Mouse (Mus musculus) cerebellum, adult 2 months (tissue): ENCODE data around the gene Tnr. TPM values are rescaled to one million over a fixed set of nuclear protein-coding genes. Genes with fewer than 3 reads are reported as not detected.

ENCODE experiments used
- DNase-seq, 2 experiments: peaks; one replicate each; pipeline ENCODE4 v3.0.0; 2021
- H3K27ac ChIP-seq: fragments of 200-500 bp; 2 replicates; pipeline ENCODE4 v1.5.1; 2012; ENCODE audit warnings: low read length, control low read depth, inconsistent platforms; ENCODE audit not compliant: insufficient read depth
- H3K27me3 ChIP-seq: fragments of 200-500 bp; 2 replicates; pipeline ENCODE4 v1.6.1; 2012; ENCODE audit warnings: inconsistent platforms, mild to moderate bottlenecking, low read length, moderate library complexity; ENCODE audit not compliant: control insufficient read depth, insufficient read depth
- H3K4me1 ChIP-seq: fragments of 200-500 bp; 2 replicates; pipeline ENCODE4 v1.6.1; 2011; ENCODE audit warnings: low read length; ENCODE audit not compliant: control insufficient read depth, insufficient read depth
- H3K4me3 ChIP-seq: fragments of 200-500 bp; replicated peaks from 2 replicates; pipeline ENCODE3; 2011; ENCODE audit warnings: mild to moderate bottlenecking, low read depth, low read length, control low read depth; ENCODE audit not compliant: insufficient read depth
- CTCF ChIP-seq: fragments of 200-500 bp; IDR thresholded peaks from 2 replicates; pipeline ENCODE4 v1.5.1; 2011; ENCODE audit warnings: low read depth, mild to moderate bottlenecking, control low read depth, low read length, moderate library complexity, borderline replicate concordance; ENCODE audit not compliant: insufficient read depth
- POLR2A ChIP-seq: fragments of 200-500 bp; IDR thresholded peaks from 2 replicates; pipeline ENCODE4 v1.6.1; 2011; ENCODE audit warnings: low read length, control low read depth, borderline replicate concordance; ENCODE audit not compliant: insufficient read depth
- WGBS: fragments of 180-500 bp; shearing (Covaris S2); methylation state at CpG from one replicate; pipeline ENCODE4 v1.1.7; 2018; 5-methylcytosine and 5-hydroxymethylcytosine counted together
- polyA plus RNA-seq: library from polyadenylated mRNA; depleted of rRNA; stranded (reverse); fragments of >200 nt; gene quantifications from 2 replicates; pipeline ENCODE4 v1.2.3, GENCODE M21; 2012

The Tnr gene
- polyA plus RNA-seq, 1 experiment: 22.7 TPM

DNA sequence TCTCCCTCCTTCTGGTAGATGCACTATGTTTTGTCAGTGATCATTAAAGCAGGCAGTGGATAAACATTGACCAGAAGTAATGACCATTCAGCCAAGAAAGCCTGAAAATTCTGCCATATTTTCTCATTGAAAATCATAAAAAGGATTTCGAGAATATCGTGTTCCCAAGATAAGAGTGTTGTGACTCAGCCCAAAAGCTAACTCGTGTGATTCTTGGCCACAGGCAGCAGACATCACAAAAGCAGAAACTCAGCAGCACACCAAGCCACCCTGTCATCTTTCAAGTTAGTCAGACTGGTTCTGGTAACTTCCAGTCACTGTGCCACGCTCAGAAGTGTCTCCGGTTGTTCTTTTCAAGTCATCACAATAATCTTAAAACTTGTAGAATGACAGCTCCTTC, 367.0 kb downstream of the Tnr start:
- TF ChIP-seq POLR2A (no peak), CTCF (no peak)
- no peak overlapping the region for H3K4me3 ChIP-seq
- WGBS: 84% methylated on average over 5 of the region's 5 CpGs
- H3K4me1 ChIP-seq: no peaks in the 10 kb centered on the region; the same call in 1 of the 2 replicates
- H3K27ac ChIP-seq: no peak overlapping the region
- no peak for DNase-seq
- no peaks in the 10 kb centered on the region for H3K27me3 ChIP-seq

DNA sequence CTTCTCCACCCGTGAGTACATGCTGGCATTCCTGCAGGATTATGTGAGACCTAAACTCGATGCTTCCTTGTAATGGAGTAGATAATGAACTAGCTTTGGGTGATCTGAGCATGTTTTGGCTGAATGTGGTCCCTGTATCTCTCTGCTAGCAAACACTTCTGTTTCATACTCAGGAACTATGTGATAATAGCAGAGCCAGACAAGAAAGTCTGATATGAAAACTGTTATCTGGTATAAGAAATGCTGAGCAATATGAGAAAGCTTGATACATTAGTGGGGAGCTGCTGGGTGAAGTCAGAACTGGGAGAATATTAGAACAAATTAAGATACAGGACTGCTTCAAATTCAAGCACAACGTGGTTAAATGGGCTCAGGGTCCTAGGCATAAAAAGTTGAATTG, 371.5 kb downstream of the Tnr start:
- DNase-seq: no peak
- 65% methylated on average over 3 of the region's 3 CpGs for WGBS
- no peaks in the 10 kb centered on the region for H3K27me3 ChIP-seq
- no peak for TF ChIP-seq POLR2A
- no peak overlapping the region for H3K27ac ChIP-seq
- no peak overlapping the region for H3K4me3 ChIP-seq
- H3K4me1 ChIP-seq: no peaks in the 10 kb centered on the region

DNA sequence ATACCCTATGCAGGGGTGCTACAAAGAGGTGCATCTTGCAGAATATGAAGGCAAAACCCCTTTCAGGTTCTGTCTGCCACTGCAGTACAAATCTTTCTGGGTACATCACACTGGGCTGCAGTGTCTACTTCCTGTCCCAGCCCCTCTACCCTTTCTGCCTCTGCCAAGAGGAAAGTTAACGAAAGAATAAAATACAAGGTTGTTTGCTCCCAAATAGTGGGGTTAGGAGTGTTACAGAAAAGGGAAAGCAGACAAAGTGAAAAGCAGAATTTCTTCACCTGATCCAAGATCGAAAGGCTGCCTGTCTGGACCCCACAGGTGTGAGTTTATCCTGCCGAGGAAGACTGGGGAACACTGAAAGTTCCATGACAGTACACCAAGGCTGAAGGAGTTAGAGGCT, 376.4 kb downstream of the Tnr start:
- 85% methylated on average over 3 of the region's 3 CpGs for WGBS
- Histone ChIP-seq H3K27me3 (no peaks in the 10 kb centered on the region), H3K4me3 (no peak overlapping the region), H3K27ac (no peak overlapping the region), H3K4me1 (no peaks in the 10 kb centered on the region)
- DNase-seq: no peak
- TF ChIP-seq POLR2A (no peak), CTCF (no peak)

DNA sequence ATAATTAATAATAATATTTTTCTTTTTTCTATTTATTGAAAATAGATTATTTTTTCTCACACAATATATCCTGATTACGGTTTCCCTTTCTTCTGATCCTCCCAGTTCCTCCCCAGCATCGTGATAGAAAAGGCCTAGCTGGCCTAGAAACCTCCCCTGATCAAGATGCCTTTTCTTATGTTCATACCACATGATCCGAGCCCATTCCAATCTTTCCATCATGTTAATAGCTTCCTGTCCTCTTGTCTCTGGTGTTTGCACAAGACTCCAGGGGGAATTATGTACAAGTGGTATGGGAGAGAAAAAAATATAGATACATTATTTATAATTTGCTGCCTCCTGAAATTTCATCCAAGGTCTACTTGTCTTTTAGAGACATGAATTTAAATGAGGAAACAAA, 377.1 kb downstream of the Tnr start:
- no peak for DNase-seq
- no peak overlapping the region for H3K4me3 ChIP-seq
- TF ChIP-seq POLR2A: no peak
- no peaks in the 10 kb centered on the region for H3K4me1 ChIP-seq
- H3K27me3 ChIP-seq: no peaks in the 10 kb centered on the region
- WGBS: 65% methylated on average over 3 of the region's 3 CpGs
- no peak overlapping the region for H3K27ac ChIP-seq

DNA sequence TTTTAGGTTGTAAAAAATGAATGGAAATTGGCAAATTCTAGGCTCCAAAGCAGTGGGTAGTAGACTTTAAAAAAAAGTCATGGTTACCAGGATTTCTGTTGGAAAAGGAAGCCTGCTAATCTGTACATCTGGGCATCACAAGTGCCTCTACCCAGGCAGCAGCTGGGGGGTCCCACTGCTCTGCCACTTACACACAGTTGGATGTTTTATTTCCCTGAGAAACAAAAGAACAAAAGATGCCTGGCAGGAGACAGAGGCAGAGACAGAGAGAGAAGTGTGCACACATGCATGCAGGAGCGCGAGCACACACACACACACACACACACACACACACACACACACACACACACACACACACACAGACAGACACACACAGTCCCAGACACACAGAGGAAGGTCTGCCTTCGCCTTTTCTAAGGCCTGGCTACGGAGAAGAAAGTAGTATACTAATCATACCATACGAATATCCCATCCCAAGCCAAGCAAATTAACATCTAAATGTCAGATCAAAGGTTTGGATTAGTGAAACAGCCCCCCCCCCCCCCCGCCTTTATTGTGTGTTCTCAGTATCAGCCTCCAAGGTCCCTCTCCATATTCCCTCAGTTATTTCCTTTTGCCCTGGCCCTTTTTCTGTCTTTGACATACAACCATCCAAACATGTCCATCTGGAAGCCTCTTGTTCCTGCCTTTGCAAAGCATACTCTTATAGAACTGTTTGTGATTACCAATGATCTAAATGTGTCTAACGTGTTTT, 378.0 kb downstream of the Tnr start:
- 54% methylated on average over 7 of the region's 7 CpGs for WGBS
- no peak overlapping the region for H3K27ac ChIP-seq

DNA sequence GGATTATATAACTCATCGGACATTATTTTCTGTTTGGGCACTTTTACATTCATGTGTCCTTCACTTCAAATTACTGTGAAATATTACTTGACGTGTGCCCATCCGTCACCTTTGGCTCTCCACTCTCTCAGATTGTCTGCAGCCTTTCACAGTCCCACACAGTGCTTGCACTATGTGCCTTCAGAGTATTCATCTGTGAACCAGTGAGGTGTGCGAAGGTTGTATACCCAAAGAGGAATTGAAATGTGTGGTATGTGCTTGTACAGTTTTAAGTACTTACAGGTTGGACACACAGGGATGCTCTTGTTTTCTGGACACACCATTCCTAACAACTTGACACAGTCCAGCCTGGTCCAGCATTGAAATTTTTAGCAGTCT, 378.5 kb downstream of the Tnr start:
- Histone ChIP-seq H3K4me1 (no peaks in the 10 kb centered on the region), H3K27me3 (no peaks in the 10 kb centered on the region), H3K27ac (no peak overlapping the region), H3K4me3 (no peak overlapping the region)
- 85% methylated on average over 4 of the region's 4 CpGs for WGBS
- DNase-seq: no peak
- TF ChIP-seq CTCF (no peak), POLR2A (no peak)

More for the DNA sequence above, 378.0 kb downstream of the Tnr start:
- no peak for DNase-seq
- TF ChIP-seq POLR2A: no peak
- no peak for TF ChIP-seq CTCF
- H3K4me3 ChIP-seq: no peak overlapping the region
- H3K27me3 ChIP-seq: no peaks in the 10 kb centered on the region
- no peaks in the 10 kb centered on the region for H3K4me1 ChIP-seq

DNA sequence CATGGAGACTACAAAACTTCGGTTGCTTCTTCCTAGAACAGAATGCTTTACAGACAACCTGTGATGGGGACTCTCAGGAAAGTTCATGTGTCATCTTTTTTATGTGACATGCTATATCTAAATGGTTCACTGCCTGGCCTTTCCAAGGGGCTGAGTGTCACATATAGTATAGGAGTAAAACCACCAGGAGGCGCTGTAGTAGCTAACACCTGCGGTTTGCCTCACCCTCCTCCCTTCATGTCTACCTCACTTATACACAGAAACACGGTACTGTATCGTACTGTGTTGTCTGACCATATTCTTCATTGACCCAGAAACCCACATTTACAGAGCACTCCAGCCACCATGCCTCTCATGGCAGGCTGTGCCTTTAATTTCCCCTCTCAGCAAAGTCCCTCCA, 387.4 kb downstream of the Tnr start:
- 56% methylated on average over 5 of the region's 5 CpGs for WGBS
- Histone ChIP-seq H3K4me3 (no peak overlapping the region), H3K27me3 (no peaks in the 10 kb centered on the region), H3K27ac (no peak overlapping the region), H3K4me1 (no peaks in the 10 kb centered on the region)
- DNase-seq: no peak
- no peak for TF ChIP-seq POLR2A
- peak; percentile 55; the same call in 1 of the 2 replicates for TF ChIP-seq CTCF

DNA sequence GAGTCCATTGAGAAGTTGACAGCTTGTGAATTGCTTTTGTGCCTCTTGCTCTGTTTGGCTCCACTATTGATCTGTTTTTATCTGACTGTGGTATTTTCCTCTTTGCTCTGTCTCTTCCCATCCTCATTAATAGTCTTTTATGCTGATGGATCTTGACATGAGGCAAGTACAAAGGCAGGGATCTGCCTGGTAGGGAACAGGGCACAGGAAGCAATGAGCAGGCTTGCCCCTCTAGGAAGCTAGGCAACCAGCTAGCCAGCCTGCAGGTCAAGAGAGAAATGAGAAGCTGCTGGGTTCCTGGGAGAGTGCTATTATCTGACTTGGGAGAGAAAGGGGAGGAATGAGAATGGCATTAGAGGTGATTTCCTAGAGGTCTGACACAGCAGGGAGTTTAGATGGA, 391.2 kb downstream of the Tnr start:
- no peaks in the 10 kb centered on the region for H3K27me3 ChIP-seq
- TF ChIP-seq POLR2A: no peak
- TF ChIP-seq CTCF: no peak
- H3K27ac ChIP-seq: no peak overlapping the region
- DNase-seq: no peak
- no peak overlapping the region for H3K4me3 ChIP-seq
- no peaks in the 10 kb centered on the region for H3K4me1 ChIP-seq

DNA sequence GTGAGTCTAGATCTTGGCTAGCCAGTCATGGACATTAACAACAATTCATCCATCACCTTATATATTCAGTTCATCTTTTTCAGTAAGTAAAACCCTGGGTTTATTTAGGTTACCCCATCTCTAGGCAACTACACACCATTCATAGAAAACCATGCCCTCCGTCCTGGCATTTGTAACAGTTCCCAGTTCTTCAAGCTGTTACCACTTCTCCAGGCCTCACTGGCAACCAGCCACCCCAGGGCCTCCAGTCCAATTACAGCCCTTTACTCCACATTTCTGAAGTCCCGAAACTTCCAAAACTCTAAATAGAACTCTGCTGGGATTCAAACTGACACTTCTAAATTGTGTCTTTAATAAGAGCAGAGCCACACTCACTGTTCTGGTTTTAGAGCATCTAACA, 397.0 kb downstream of the Tnr start:
- no peak for TF ChIP-seq CTCF
- no peak for TF ChIP-seq POLR2A
- Histone ChIP-seq H3K4me1 (no peaks in the 10 kb centered on the region), H3K27me3 (no peaks in the 10 kb centered on the region), H3K27ac (no peak overlapping the region), H3K4me3 (no peak overlapping the region)
- DNase-seq: no peak
- WGBS: 33% methylated on average over 2 of the region's 2 CpGs
